Mouse (Mus musculus) retina, embryonic 14.5 days (tissue): Measurements from ENCODE around the gene Ccdc120.
"Not testable (repeated sequence)": the region's sequence is repeated elsewhere in the genome, so short reads cannot be mapped to it uniquely, and the experiment has no call there.

Experiments
- DNase-seq: peaks from one replicate; pipeline ENCODE4 v3.0.0-alpha.2; 2015; ENCODE audit warnings: low spot score

The Ccdc120 gene

GRCm38 (mm10) chrX:7753627-7754026, 2.9 kb upstream of the Ccdc120 start:
- not testable (repeated sequence) for DNase-seq

- no peak for DNase-seq
Measured at GRCm38 (mm10) chrX:7745429-7745828, 5.3 kb downstream of the Ccdc120 start.

GRCm38 (mm10) chrX:7744940-7745339, 5.8 kb downstream of the Ccdc120 start:
- DNase-seq, result no peak

GRCm38 (mm10) chrX:7743470-7743869, 7.2 kb downstream of the Ccdc120 start:
- DNase-seq, result no peak

- no peak for DNase-seq
Measured at GRCm38 (mm10) chrX:7741103-7741502, 9.6 kb downstream of the Ccdc120 start.

- no peak for DNase-seq
Measured at GRCm38 (mm10) chrX:7740082-7740819, 10.5 kb downstream of the Ccdc120 start.

GRCm38 (mm10) chrX:7739336-7740081, 11.2 kb downstream of the Ccdc120 start:
- no peak for DNase-seq

- DNase-seq, result peak; percentile 66
Measured at GRCm38 (mm10) chrX:7733571-7734156, 17.0 kb downstream of the Ccdc120 start.

GRCm38 (mm10) chrX:7728922-7729265, 21.8 kb downstream of the Ccdc120 start:
- no peak for DNase-seq

GRCm38 (mm10) chrX:7728215-7728921, 22.3 kb downstream of the Ccdc120 start, which contains the start of gene Praf2:
Gene Praf2 (plus strand): TSS chrX:7728439.
- DNase-seq, result peak; percentile 83

GRCm38 (mm10) chrX:7727176-7727575, 23.5 kb downstream of the Ccdc120 start:
- DNase-seq, result no peak

- no peak for DNase-seq
Measured at GRCm38 (mm10) chrX:7725841-7726240, 24.9 kb downstream of the Ccdc120 start.

GRCm38 (mm10) chrX:7724135-7724534, 26.6 kb downstream of the Ccdc120 start:
- DNase-seq, result no peak

- no peak for DNase-seq
Measured at GRCm38 (mm10) chrX:7722691-7723090, 28.0 kb downstream of the Ccdc120 start.

GRCm38 (mm10) chrX:7722282-7722611, 28.5 kb downstream of the Ccdc120 start:
- DNase-seq, result no peak

- peak; percentile 83 for DNase-seq
Measured at GRCm38 (mm10) chrX:7721514-7722281, 29.0 kb downstream of the Ccdc120 start, which contains the start of gene Gm45208. Gene Gm45208 (plus strand): TSS chrX:7722245.

GRCm38 (mm10) chrX:7716058-7716457, 34.6 kb downstream of the Ccdc120 start:
- not testable (repeated sequence) for DNase-seq

- peak; percentile 93 for DNase-seq
Measured at GRCm38 (mm10) chrX:7714135-7714899, 36.4 kb downstream of the Ccdc120 start, which contains the start of gene Wdr45. Gene Wdr45 (plus strand): TSS chrX:7714333.

- DNase-seq, result not testable (repeated sequence)
Measured at GRCm38 (mm10) chrX:7713764-7714134, 37.0 kb downstream of the Ccdc120 start.

- peak; percentile 88 for DNase-seq
Measured at GRCm38 (mm10) chrX:7696954-7697381, 53.7 kb downstream of the Ccdc120 start, which contains the start of gene Gpkow. Gene Gpkow (plus strand): TSS chrX:7697131.

GRCm38 (mm10) chrX:7696520-7696919, 54.2 kb downstream of the Ccdc120 start:
- DNase-seq, result no peak
